Mouse (Mus musculus) brain, adult 2 months (tissue): Measurements from ENCODE around the gene Pyroxd2.

ENCODE experiments used
- DNase-seq: peaks from one replicate; pipeline ENCODE4 v3.0.0; 2011; ENCODE audit warnings: low read depth, low spot score

Gene Pyroxd2

GRCm38 (mm10) chr19:42745869-42746224 lies 6.7 kb downstream of the Pyroxd2 start:
- no peak for DNase-seq

- no peak for DNase-seq
Observed at GRCm38 (mm10) chr19:42745084-42745868, 7.3 kb downstream of the Pyroxd2 start.

- peak; percentile 81 for DNase-seq
Observed at GRCm38 (mm10) chr19:42744162-42744586, 8.4 kb downstream of the Pyroxd2 start.

GRCm38 (mm10) chr19:42743261-42743660 lies 9.3 kb downstream of the Pyroxd2 start:
- DNase-seq: no peak

- peak; percentile 68 for DNase-seq
Observed at GRCm38 (mm10) chr19:42741884-42742283, 10.7 kb downstream of the Pyroxd2 start.

- DNase-seq: no peak
Observed at GRCm38 (mm10) chr19:42740163-42740899, 12.2 kb downstream of the Pyroxd2 start.

GRCm38 (mm10) chr19:42739734-42740133 lies 12.8 kb downstream of the Pyroxd2 start:
- DNase-seq: no peak

GRCm38 (mm10) chr19:42737753-42738152 lies 14.8 kb downstream of the Pyroxd2 start:
- DNase-seq: no peak

GRCm38 (mm10) chr19:42734982-42735381 lies 17.6 kb downstream of the Pyroxd2 start:
- DNase-seq: no peak

GRCm38 (mm10) chr19:42727424-42727823 lies 25.2 kb downstream of the Pyroxd2 start:
- no peak for DNase-seq

GRCm38 (mm10) chr19:42726766-42727165 lies 25.8 kb downstream of the Pyroxd2 start:
- DNase-seq: peak; percentile 83

- DNase-seq: no peak
Observed at GRCm38 (mm10) chr19:42725973-42726350, 26.6 kb downstream of the Pyroxd2 start.

GRCm38 (mm10) chr19:42725056-42725972 lies 27.3 kb downstream of the Pyroxd2 start:
- DNase-seq: no peak

GRCm38 (mm10) chr19:42723302-42723701 lies 29.3 kb downstream of the Pyroxd2 start:
- DNase-seq: no peak

GRCm38 (mm10) chr19:42722500-42722899 lies 30.1 kb downstream of the Pyroxd2 start:
- no peak for DNase-seq

GRCm38 (mm10) chr19:42718101-42718500 lies 34.5 kb downstream of the Pyroxd2 start:
- DNase-seq: no peak

- DNase-seq: peak; percentile 42
Observed at GRCm38 (mm10) chr19:42717668-42718067, 34.9 kb downstream of the Pyroxd2 start.

- DNase-seq: peak; percentile 70
Observed at GRCm38 (mm10) chr19:42716507-42716906, 36.1 kb downstream of the Pyroxd2 start.

- no peak for DNase-seq
Observed at GRCm38 (mm10) chr19:42713770-42714169, 38.8 kb downstream of the Pyroxd2 start.

- DNase-seq: no peak
Observed at GRCm38 (mm10) chr19:42699426-42699825, 53.1 kb downstream of the Pyroxd2 start.

GRCm38 (mm10) chr19:42698576-42698975 lies 54.0 kb downstream of the Pyroxd2 start:
- DNase-seq: no peak

- no peak for DNase-seq
Observed at GRCm38 (mm10) chr19:42697336-42697735, 55.2 kb downstream of the Pyroxd2 start.
